Mouse (Mus musculus): ENCODE data around the gene Oaz1.

- TF ChIP-seq CTCF (IDR thresholded peaks at IDR 0.05; ENCODE audit: low read depth) = no peak
- no peak for TF ChIP-seq EP300 (IDR thresholded peaks at IDR 0.05; ENCODE audit: low read depth)
Observed at GRCm38 (mm10) chr10:80784302-80784701, 42.2 kb upstream of the Oaz1 start.

Data from heart, postnatal 0 days (tissue).